Comparison of ENCODE assay signal across 8 mouse cellular contexts in the genomic region with DNA sequence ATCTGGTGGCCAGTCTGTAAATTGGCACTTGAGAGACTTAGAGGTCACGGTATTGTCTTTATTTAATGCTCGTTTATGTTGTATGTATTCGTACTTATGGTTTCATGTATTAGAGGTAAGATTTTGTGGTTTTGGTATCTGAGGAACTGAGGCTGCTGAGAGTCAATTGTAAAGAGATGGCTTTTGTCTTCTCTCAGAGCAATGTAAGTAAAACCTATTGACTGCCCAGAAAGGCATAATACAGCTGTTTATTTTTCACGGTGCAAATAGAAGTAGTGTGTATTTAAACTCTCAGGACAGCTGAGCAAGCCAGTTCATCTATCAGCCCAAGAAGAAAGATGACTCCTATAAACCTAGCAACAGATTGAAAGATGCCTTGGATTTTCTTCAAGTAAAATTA. TPM values are rescaled to one million over a fixed set of nuclear protein-coding genes. Genes with fewer than 3 reads are reported as not detected.
DNase-seq lines count a peak whose midpoint lies in the region; ATAC-seq lines count a peak whose summit lies in the region.

No protein-coding gene starts in this region.

- peak; percentile 47 for DNase-seq in cerebellum, adult 9-10 months
- no peak for DNase-seq in cerebellum, adult 9-11 months
- DNase-seq in thymus, postnatal 0 days (ENCODE audit: low spot score) = peak; percentile 7
- no peak for DNase-seq in thymus, postnatal 36 days
- DNase-seq in adrenal gland, postnatal 10 days = no peak
- DNase-seq in thymus, postnatal 25 days = no peak
- DNase-seq in urinary bladder, postnatal 36 days (ENCODE audit: low spot score in 2 of 2) = no peak

- H3K27me3 ChIP-seq in liver, embryonic 12.5 days (replicated peaks) = no peaks in the 10 kb centered on the region

- peak overlapping the region; percentile 94 for H3K4me3 ChIP-seq in liver, embryonic 12.5 days

- peak overlapping the region; percentile 98 for H3K27ac ChIP-seq in liver, embryonic 12.5 days

- no peaks in the 10 kb centered on the region for H3K9me3 ChIP-seq in liver, embryonic 12.5 days (replicated peaks)

- no peak for ATAC-seq in liver, embryonic 12.5 days

- peaks cover 33% of the 10 kb centered on the region for H3K36me3 ChIP-seq in liver, embryonic 12.5 days

- 12% methylated on average over 4 of the region's 4 CpGs for WGBS in liver, embryonic 12.5 days (ENCODE audit: insufficient replicate concordance)

- H3K4me1 ChIP-seq in liver, embryonic 12.5 days = peaks cover 64% of the 10 kb centered on the region

- peak overlapping the region; percentile 99 for H3K9ac ChIP-seq in liver, embryonic 12.5 days

- peak overlapping the region; percentile 89 for H3K4me2 ChIP-seq in liver, embryonic 12.5 days

RNA-seq across cellular contexts. Expression of gene Ino80d, which starts 0.6 kb away (rescaled TPM):
- polyA plus RNA-seq in thymus, postnatal 0 days (2015; fragmentation: Nextera tagmentation; extraction: Ambion mirVana) = 7.0 and 9.2 TPM in 2 replicates
- 7.1 and 7.2 TPM in 2 replicates for polyA plus RNA-seq in liver, embryonic 12.5 days (2016; fragmentation: Nextera tagmentation; extraction: Ambion mirVana)
- 10 to 100 TPM; 24.3 to 32.6 TPM for total RNA-seq in adrenal gland, postnatal 10 days (2021)

Comparison
In these comparisons a context has a peak if more than half of its experiments do, and no peak if none do; other contexts are left out.
1. DNase-seq: peak in cerebellum, adult 9-10 months (single experiment) and thymus, postnatal 0 days (single experiment); none in cerebellum, adult 9-11 months (single experiment), thymus, postnatal 36 days (0 of 2), adrenal gland, postnatal 10 days (single experiment), thymus, postnatal 25 days (single experiment) and urinary bladder, postnatal 36 days (0 of 2).